Mouse (Mus musculus): ENCODE data around the gene Gm20388. TPM values are rescaled to one million over a fixed set of nuclear protein-coding genes. Genes with fewer than 3 reads are reported as not detected.
"Not testable (repeated sequence)": the region's sequence is repeated elsewhere in the genome, so short reads cannot be mapped to it uniquely, and the experiment has no call there.

The Gm20388 gene
- total RNA-seq, 2 experiments from 2014 or later = 5.8 TPM; not detected in 1

DNA sequence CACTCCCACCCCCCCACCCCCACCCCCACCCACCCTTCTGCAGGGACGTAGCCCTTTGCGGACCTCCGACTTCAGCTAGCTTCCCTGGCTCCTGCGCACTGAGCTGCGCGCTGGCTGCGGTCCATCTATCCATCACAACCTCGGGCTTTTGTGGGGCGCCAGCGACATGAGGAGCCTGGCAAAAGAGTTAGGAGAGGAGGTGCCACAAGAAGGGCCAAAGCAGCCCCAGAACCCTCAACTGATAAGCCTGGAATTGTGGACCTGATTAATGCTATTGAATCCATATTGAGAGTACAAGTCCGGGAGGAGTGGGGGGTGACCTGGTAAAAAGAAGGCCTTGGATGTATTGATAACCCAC, 3604.9 kb downstream of the Gm20388 start:
- DNase-seq = no peak

DNA sequence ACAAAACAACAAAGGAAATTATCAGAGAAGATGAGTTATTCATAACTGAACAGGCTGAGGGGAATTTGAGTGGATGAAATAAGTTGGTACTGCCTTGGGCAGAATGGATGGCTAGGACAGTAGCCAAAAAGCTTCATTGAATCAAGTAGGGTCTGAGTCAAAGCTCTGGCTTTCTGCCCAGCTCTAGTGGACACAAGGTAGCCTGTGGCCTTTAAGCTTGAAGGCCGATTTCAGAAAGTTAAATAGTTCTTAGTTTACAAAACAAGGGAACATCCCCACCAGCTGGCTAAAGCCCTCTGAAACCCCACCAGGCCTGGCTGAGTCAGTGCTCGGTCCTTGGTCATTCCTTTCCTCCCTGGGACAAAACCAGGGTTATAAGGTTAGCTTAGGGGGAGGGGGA, 3606.0 kb downstream of the Gm20388 start:
- DNase-seq = no peak

DNA sequence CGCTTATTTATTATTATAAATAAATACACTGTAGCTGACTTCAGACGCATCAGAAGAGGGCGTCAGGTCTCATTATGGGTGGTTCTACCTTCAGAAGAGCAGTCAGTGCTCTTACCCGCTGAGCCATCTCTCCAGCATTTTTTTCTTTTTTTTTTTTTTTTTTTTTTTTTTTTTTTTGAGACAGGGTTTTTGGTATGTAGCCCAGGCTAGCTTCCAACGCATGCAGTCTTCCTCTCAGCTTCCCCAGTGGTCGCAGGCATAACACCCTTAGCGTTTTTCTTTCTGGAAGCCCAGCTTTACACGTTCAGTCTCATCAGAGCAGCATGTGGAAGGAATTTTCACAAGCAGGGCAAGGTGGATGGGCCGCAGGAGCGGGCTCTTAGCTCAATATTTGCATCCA, 3607.5 kb downstream of the Gm20388 start:
- DNase-seq = no peak

DNA sequence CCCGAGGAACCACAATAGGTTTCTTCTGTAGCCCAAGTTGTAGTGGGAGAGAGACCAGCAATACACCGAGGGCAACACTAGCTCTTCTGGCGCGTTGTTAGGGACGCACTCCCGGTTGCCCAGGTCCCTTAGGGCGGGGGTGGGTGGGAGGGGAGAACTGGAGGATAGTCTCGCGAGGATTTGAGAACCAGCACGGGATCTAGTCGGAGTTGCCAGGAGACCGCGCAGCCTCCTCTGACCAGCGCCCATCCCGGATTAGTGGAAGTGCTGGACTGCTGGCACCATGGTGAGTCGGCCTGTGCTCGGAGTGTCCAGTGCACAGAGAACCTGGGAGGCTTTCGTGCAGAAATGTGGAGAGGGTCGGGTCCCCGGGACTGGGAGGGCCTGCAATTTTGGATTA, 3608.0 kb downstream of the Gm20388 start, which contains the start of gene Gas8:
Gene Gas8 (plus strand): TSS at position 168 of the 400 bp plus-strand sequence.
- peak; percentile 93 for DNase-seq

DNA sequence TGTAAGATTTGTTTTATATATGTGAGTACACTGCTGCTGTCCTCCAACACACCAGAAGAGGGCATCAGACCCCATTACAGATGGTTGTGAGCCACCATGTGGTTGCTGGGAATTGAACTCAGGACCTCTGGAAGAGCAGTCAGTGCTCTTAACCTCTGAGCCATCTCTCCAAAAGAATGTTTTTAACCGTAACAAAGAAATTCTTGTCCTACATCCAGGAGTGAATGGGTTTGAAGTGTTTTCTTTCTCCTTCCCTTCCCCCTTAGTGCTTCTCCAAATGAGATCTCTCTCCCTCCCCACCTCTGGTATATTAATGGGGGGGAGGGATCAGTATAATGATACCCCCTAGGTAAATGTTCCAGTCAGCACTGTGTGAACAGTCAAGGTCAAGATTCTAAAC, 3609.4 kb downstream of the Gm20388 start:
- DNase-seq = not testable (repeated sequence)

DNA sequence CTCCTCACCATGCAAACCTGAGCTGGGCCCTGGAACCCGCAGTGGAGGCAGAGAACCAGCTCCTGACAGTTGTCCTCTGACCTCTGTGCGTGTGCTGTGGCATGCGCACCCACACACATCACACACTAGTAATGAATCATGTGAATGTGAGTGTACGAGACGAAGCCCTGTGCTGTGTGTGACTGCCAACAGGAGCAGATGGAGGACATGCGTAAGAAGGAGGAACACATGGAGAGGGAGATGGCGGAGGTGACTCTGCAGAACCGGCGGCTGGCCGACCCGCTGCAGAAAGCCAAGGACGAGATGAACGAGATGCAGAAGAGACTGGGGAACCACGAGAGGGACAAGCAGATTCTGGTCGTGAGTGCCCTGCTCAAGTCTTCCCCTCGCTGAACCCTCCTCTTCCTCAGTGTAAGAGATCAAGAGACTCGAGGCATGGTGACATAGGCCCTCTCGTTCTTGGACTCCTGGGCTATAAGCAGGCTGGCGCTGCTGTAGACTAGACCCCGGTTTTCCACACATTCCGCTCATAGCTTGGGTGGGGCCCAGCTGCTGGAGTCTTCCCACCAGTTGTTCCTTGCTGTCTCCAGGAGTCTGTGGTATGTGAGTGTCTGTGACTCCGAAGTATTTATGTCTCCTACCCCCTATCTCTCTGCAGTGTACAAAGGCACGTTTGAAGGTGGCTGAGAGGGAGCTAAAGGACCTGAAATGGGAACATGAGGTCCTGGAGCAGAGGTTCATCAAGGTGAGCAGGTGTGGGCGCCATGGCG, 3617.3 kb downstream of the Gm20388 start:
- no peak for DNase-seq

DNA sequence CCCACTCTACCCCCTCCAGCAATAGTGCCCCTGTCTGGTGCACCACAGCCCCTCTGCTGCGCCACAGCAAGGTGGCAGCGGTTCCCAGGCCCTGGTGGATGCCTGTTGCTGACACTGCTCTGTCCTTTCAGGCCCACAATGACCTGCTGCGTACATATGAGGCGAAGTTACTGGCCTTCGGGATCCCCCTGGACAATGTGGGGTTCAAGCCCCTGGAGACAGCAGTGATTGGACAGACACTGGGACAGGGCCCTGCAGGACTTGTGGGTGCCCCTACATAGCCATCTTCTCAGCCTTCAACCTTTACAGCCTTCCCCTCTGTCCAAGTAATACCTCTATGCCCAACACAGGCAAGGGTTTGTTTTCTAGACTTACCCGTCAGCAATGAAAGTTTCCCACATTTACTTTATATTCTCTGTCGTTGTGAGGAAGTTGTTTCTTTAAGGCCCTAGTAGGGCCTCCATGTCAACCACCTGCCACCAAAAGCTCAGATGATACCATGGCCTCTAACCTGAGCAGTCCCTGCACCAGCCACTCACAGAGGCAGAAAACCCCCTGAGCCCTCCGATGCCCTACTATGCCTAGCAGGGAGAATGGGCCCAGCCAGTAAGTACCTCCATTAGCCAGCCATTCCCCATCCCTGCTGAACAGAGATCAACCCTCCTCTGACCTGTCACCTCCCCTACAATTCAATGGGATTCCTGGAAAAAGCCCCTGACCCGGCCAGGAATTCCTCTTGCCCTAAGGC, 3625.8 kb downstream of the Gm20388 start:
- no peak for DNase-seq

DNA sequence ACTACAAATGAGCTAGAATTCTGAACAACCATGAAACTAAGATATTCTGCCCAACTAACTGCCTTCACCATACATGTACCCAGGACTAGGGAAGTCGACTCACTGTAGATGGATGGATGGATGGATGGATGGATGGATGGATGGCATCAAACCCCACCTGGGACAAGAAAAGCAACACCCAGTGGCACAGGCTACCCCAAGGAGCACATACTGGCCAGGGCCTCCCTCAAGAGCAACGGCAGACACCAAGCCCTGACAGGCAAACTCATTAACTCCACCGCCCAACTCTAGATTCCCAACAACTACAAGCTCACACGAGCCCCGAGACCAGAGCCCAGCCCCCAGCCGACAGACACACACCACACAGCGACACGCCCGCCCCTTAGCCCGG, 3626.3 kb downstream of the Gm20388 start:
- DNase-seq = no peak

DNA sequence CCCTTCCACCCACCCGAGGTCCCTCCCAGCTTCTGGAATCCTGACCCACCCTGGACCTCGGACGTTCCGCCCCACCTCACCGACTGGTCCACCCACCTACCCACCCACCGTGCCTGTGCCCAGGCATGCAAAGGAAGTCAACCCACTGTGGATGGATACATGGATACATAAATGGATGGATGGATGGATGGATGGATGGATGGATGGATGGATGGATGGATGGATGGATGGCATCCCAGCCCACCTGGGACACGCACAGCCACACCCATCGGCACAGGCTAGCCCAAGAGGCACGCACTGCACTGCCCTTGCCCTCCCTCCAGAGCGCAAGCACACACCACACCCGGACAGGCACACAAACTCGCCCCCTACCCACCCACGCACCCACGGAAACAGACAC, 3627.0 kb downstream of the Gm20388 start:
- not testable (repeated sequence) for DNase-seq

DNA sequence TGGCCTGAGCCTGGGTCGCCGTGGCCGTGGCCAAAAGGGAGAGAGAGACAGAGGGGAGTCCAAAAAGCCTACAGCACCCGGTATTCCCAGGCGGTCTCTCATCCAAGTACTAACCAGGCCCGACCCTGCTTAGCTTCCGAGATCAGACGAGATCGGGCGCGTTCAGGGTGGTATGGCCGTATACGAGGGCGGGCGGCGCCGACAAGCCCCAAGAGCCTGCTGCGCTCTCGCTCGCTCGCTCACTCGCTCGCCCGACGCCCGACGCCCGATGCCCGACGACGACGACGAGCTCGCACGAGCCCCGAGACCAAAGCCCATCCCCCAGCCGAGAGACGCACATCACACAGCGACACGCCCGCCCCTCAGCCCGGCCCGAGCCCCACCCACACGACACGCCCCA, 3653.6 kb downstream of the Gm20388 start:
- not testable (repeated sequence) for DNase-seq

DNA sequence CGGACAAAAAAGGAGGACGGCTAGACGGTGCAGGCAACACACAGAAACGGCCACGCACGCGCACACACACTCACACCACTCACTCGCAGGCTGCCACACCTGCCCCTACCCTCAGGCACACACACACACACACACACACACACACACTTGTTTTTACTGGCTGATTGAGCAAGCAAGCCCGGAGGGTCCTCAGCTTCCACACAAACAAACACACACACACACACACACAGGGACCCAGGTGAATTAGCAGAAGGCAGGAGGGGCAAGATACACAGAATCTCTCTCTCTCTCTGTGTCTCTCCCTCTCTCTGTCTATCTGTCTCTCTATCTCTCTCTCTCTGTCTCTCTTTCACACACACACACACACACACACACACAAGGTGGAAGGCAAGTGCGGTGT, 3664.7 kb downstream of the Gm20388 start:
- peak; percentile 12 for DNase-seq

DNA sequence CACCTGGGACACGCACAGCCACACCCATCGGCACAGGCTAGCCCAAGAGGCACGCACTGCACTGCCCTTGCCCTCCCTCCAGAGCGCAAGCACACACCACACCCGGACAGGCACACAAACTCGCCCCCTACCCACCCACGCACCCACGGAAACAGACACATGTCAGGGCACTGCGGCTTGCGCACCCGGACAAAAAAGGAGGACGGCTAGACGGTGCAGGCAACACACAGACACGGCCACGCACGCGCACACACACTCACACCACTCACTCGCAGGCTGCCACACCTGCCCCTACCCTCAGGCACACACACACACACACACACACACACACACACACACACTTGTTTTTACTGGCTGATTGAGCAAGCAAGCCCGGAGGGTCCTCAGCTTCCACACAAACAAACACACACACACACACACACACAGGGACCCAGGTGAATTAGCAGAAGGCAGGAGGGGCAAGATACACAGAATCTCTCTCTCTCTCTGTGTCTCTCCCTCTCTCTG, 3690.1 kb downstream of the Gm20388 start:
- DNase-seq = not testable (repeated sequence)

DNA sequence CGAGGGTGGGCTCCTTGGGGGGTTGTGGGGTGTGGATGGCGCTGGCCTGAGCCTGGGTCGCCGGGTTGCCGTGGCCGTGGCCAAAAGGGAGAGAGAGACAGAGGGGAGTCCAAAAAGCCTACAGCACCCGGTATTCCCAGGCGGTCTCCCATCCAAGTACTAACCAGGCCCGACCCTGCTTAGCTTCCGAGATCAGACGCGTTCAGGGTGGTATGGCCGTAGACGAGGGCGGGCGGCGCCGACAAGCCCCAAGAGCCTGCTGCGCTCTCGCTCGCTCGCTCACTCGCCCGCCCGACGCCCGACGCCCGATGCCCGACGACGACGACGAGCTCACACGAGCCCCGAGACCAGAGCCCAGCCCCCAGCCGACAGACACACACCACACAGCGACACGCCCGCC, 3690.8 kb downstream of the Gm20388 start:
- not testable (repeated sequence) for DNase-seq

DNA sequence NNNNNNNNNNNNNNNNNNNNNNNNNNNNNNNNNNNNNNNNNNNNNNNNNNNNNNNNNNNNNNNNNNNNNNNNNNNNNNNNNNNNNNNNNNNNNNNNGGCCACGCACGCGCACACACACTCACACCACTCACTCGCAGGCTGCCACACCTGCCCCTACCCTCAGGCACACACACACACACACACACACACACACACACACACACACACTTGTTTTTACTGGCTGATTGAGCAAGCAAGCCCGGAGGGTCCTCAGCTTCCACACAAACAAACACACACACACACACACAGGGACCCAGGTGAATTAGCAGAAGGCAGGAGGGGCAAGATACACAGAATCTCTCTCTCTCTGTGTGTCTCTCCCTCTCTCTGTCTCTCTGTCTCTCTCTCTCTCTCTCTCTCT, 3702.0 kb downstream of the Gm20388 start:
- DNase-seq = not testable (repeated sequence)

DNA sequence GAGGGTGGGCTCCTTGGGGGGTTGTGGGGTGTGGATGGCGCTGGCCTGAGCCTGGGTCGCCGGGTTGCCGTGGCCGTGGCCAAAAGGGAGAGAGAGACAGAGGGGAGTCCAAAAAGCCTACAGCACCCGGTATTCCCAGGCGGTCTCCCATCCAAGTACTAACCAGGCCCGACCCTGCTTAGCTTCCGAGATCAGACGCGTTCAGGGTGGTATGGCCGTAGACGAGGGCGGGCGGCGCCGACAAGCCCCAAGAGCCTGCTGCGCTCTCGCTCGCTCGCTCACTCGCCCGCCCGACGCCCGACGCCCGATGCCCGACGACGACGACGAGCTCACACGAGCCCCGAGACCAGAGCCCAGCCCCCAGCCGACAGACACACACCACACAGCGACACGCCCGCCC, 3712.9 kb downstream of the Gm20388 start:
- DNase-seq = not testable (repeated sequence)

DNA sequence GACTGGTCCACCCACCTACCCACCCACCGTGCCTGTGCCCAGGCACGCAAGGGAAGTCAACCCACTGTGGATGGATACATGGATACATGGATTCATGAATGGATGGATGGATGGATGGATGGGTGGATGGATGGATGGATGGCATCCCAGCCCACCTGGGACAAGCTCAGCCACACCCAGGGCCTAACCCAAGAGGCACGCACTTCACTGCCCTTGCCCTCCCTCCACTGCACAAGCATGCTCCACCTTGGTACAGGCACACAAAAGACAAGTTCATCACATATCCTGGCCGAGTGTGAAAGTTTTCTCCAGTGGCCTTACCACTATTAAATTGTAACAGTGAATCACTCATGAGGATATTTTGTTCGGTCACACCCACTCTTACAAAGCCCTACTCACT, 3713.6 kb downstream of the Gm20388 start:
- no peak for DNase-seq

DNA sequence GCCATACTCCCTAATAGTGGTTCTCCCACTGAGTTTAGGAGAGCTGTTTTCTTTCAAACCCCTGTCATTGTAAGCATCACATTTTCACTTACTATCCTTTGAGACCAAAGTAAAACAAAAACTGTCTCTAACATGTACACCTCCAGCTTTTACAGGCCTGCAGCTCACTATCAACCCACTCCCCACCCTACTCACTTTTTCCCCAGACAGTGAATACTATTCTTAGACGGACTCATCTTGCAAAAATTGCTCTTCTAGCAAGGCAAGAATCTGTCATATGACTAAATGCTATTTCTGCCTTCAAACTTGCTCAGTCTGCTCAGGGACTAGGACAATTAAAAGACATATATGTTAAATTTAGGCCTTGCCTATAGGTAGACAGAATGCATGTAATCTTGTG, 3714.1 kb downstream of the Gm20388 start:
- DNase-seq = no peak

DNA sequence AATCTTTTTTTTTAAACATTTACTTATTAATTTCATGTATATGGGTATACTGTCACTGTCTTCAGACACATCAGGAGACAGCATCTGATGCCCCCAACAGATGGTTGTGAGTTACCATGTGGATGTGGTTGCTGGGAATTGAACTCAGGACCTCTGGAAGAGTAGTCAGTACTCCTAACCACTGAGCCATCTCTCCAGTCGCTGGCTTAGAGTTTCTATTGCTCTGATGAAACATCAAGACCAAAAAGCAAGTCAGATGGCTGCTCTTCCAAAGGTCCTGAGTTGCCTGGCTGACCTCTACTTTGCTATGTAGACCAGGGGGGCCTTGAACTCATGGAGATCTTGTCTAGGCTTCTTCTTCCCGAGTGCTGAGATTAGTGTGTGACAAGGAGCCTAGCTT, 3715.1 kb downstream of the Gm20388 start:
- no peak for DNase-seq

DNA sequence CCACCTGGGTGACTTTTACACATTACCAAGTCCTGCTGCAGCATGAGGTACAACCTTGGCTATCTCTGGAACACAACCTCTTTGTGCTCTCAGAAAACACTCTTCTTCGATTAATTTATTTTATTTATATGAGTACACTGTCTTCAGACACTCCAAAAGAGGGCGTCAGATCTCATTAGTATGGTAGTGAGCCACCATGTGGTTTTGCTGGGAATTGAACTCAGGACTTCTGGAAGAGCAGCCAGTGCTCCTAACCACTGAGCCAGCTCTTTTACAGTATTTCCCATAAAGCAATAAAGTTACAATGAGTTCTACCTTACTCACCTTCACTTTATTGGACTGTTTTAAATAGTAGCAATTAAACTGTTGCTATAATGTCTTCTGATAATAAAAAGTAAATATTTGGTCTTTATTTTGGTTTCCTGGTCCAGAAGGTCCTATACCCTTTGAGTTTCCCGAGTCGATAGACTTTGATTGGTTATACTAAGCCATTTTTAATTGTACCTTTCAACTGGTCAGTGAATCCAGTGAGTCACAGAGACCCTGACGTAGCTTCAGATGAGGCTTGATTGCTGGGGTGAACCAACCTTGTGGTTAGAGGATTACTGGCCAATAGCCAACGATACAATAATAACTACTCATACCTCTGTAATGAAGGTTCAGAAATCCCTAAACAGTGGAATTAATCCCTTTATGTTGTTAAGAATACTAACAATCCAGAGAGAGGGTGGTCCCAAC, 3716.9 kb downstream of the Gm20388 start:
- no peak for DNase-seq

DNA sequence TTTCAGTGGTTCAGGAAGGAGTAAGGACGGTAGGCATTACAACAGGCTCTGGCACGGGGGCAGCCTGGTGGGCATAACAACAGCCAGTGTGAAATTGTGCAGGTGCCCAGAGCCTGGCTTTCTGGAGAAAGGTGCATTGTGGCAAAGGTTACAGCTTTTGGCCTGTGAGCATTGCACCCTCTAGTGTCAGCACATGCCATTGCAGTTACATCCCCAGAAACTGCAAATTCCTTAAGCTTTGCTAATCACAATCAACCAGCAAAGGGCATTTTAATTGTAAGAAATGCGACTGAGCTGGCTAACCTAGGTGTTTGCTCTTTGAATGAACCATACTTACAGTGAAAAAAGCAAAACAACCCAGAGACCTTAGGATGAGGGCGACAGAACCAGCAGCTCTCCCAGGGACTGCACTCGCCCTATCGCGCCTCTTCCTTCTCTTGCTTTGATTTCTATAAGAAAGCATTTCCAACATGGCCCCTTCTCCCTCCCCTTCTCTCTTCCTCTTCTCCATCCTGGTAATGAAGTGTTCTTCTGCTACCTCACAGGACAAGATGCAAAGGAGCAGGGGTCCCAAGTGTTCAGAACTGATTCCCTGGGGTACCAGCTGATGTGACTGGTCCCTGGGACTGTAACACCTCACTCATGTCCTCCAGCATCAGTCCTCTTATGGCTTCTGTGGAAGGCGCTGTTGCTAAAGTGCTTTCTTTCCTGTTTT, 3717.8 kb downstream of the Gm20388 start:
- peak; percentile 61 for DNase-seq

DNA sequence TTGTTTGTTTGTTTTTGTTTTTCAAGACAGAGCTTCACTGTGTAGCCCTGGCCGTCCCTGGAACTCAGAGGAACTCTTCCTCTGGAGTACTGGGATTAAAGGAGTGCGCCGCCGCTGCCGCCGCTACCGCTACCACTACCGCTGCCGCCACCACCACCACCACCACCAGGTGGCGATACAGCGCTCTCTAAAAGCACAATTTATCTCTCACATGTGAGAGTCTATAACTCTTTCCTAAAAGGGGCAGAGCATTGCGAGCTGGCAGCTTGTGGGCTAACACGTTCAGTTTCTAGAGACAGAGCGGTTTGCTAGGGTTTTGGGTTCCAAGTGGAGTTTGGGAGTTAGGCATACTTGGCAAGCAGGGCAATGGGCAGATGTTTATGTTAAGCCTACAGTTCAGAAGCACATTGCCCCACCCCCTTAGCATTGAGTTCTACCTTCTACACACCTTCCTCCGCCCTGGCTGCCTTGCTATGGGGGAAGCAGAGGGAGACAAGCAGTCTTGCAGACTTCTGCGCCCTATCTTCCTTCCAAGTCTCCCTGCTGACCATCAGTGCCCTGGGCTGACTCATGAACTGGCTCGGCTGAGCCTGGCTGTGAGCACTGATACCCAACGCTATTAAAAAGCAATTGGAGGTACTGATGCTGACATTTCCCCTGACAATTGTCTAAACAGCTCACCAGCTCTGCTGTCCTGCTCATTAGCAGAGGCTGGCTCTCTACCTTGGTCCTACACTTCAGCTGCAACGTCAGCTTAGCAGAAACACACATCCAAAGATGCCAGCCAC, 3718.5 kb downstream of the Gm20388 start:
- peak; percentile 86 for DNase-seq

DNA sequence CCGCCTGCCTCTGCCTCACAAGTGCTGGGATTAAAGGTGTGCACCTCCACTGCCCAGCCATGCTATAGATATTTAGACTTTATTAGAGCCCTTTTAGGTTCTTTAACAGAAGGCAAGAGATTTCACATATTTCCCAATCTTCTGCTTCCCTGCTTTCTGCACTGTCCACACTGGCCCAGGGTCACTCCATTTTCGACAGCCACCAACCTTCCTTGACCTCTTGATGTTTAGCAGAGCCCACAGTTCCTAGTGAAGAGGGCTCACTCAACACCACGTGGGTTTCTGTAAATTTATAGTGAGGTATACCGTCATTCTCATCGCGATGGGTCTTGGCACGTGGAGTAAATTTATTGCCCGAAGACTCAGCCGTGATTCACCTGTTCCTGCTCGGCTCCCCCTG, 3719.4 kb downstream of the Gm20388 start:
- DNase-seq = no peak

All from heart, postnatal 4 days (tissue).